Mouse (Mus musculus) activated CD4-positive, CD25-positive, alpha-beta regulatory T cell, adult 4 months (primary cell): ENCODE measurements at regions not wholly inside any gene's neighbourhood (a gene's known extent, or its start where the extent isn't known, plus 50 kb on each side); places are given as distances from the start of the nearest gene placed in this dataset.

Source experiments
- ATAC-seq: one replicate; pipeline ENCODE4 v1.8.0; 2017

GRCm38 (mm10) chr7:129987713-129988112, 396.1 kb downstream of the Wdr11 start:
- ATAC-seq = no peak

- no peak for ATAC-seq
Observed at GRCm38 (mm10) chr7:129993446-129994223, 402.0 kb downstream of the Wdr11 start.

GRCm38 (mm10) chr7:129995529-129995928, 403.9 kb downstream of the Wdr11 start:
- ATAC-seq = no peak

- ATAC-seq = no peak
Observed at GRCm38 (mm10) chr7:130001064-130001463, 409.4 kb downstream of the Wdr11 start.

GRCm38 (mm10) chr7:130002002-130002401, 410.3 kb downstream of the Wdr11 start:
- ATAC-seq = no peak

GRCm38 (mm10) chr7:130005406-130005805, 413.7 kb downstream of the Wdr11 start:
- no peak for ATAC-seq

GRCm38 (mm10) chr7:130007993-130008583, 416.4 kb downstream of the Wdr11 start:
- ATAC-seq = no peak

- no peak for ATAC-seq
Observed at GRCm38 (mm10) chr7:130008591-130009418, 417.1 kb downstream of the Wdr11 start.

GRCm38 (mm10) chr7:130012067-130012466, 420.4 kb downstream of the Wdr11 start:
- no peak for ATAC-seq

GRCm38 (mm10) chr7:130013109-130013508, 421.4 kb downstream of the Wdr11 start:
- ATAC-seq = no peak

- ATAC-seq = no peak
Observed at GRCm38 (mm10) chr7:130014609-130015008, 422.9 kb downstream of the Wdr11 start.

GRCm38 (mm10) chr7:130015375-130016014, 423.8 kb downstream of the Wdr11 start:
- ATAC-seq = no peak

GRCm38 (mm10) chr7:130016015-130016874, 424.6 kb downstream of the Wdr11 start:
- no peak for ATAC-seq

- no peak for ATAC-seq
Observed at GRCm38 (mm10) chr7:130018891-130019290, 427.2 kb downstream of the Wdr11 start.

- no peak for ATAC-seq
Observed at GRCm38 (mm10) chr7:130028945-130029344, 437.3 kb downstream of the Wdr11 start.

- no peak for ATAC-seq
Observed at GRCm38 (mm10) chr7:130030711-130031110, 439.0 kb downstream of the Wdr11 start.

GRCm38 (mm10) chr7:130036235-130036634, 444.6 kb downstream of the Wdr11 start:
- ATAC-seq = no peak

GRCm38 (mm10) chr7:130036845-130037572, 445.3 kb downstream of the Wdr11 start:
- ATAC-seq = no peak

- ATAC-seq = no peak
Observed at GRCm38 (mm10) chr7:130037573-130037925, 445.9 kb downstream of the Wdr11 start.

GRCm38 (mm10) chr7:130040596-130040995, 448.9 kb downstream of the Wdr11 start:
- ATAC-seq = no peak

- no peak for ATAC-seq
Observed at GRCm38 (mm10) chr7:130041402-130041965, 449.8 kb downstream of the Wdr11 start.
